Mouse (Mus musculus): ENCODE measurements around the gene Slc4a2.
A peak's percentile ranks its signal among the peaks of the same experiment; 100 is the strongest.

The Slc4a2 gene

DNA sequence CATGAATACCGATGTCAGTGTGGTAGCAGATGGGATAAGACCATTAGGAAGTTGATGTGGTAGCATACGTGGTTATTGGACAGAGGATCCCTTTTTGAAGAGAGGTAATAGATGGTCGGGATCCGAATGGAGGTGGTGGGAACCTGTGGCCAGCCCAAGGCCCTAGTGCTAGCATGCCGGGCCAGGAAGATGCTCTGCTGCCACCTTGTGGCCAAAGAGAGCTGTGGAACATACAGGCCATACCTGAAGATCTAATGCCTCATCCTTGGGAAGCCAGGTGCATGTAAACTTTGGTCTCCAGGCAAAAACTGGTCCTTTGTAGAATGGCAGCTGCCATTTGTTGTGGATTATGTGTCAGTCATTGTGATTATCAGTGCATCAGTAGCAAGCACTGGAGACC lies 47.0 kb downstream of the Slc4a2 start:
- peak; percentile 83 to 92 for DNase-seq

DNA sequence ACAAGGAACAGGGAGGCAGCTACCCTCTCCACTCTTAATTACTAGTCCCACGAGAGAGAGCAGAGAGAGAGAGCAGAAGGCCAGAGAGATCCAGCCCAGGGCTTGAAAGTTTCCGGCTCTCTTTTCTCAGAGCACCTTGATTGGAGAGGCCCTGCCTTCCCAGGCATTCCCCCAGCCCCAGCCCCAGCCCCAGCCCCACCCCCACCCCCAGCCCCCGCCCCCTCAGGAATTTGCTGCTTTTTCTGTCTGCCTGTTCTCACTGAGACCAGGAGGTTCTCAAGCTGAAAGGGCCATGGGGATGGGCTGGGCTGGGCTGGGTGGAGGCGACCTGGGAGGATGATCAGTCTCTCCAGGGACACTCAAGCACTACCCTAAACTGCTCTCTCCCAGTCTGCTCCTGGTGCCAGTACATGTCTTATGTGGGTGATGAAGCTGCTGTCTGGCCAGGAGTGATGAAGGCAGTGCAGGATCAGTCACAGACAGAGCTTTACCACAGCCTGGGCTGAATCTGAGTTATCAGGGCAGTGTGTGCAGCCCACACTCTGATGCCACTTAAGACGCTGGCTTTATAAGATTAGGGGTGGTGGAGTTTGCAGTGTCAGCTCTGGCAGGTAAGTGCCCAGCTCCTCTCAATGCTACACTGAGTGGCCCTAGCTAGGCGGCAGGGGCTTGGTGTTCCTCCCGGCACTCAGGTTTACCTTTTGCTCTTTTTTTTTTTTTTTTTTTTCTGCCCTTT lies 49.4 kb downstream of the Slc4a2 start:
- peak in 1 of 2 experiments; percentile 22 for DNase-seq

DNA sequence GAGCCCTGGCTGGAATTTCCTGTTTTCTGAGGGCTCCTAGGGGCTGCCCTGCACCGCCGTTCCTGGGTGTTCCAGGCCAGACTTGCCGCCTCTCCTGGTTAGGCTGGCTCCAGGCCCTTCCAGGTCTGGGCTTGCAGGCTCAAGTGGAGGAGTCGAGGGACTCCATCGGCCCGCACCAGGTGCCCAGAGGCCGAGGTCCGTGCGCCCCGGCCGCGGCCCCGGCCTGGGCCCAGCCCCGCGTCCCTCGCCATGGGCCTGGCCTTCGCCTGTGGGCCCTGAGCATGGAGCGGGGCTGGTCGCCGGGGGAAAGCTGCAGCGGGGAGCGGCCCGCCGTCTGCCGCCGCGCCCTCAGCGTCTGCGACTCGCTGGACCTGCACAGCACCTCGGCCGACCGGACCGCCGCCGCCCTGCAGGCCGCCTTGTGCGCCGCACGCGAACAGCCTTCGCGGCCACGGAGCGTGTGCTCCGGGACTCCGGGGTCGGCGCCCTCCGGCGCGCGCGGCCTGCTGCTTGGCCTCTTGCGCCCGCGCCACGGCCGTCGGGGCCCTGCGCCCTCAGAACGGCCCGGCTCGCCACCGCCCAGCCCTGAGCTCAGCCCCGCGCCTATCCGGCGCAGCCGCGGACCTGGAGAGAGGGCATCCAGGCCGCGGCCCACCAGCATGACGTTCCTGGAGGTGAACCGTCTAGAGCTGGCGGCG lies 50.5 kb downstream of the Slc4a2 start:
- peak in 1 of 2 experiments; percentile 59 for DNase-seq

DNA sequence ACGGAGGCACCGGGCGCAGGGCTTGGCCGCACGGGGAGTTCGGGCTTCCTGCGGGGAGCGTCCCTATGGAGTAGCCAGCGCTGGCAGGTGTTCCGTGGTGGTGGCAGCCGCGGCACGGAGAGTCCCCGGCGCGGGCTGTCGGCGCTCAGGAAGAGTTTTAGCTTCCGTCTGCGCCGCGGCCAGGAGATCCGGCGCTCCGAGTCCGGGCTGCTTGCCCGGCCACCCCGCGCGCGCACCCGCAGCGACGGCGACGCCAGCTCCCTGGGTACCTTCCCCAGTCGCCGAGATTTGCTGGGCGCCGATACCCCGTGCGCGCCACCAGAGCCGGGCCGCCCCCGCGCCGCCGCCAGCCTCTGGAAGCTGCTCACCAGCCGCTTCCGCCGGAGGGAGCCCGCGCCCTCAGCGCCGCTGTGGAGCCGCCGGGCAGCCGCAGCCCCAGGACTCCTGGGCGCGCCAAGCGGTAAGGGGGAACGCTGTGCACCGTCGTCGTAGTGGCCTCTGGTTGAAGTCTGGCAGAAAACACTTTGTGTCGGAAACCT lies 51.2 kb downstream of the Slc4a2 start:
- DNase-seq: peak in 1 of 2 experiments; percentile 74

DNA sequence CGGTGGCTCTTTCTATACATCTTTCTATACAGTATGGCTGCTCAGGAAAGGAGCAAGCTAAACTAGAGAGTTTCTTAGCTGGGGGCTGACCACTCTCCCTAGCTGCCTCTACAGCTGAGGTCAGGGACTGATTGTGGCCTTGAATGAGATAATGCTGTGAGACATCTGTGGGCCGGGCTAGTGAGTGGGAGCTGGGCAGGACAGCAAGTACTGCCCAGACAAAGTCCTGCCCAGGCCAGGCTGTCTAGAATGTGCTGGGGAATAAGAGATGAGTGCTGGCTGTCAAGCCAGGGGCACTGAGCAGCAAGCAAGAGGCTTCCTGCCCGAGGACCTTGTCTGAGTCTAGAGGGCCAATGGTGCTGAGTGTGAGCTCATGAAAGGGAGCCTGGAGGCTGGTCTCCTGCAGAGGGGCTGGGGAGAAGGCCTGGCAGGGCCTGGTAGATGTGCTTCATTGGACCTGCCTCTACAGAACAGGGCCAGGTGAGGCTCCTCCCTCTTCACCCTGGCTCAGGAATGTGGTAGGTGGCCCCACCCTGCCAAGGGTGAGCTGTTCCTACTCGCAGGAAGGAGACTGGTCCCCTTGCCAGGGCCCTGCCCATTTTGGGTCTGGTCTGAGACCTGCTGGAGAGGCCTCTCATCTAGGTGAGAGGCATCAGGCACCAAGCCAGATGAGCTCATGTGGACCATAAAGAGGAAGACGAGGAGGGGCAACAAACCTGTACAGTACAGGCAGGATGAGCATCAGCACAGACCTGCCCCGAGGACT lies 52.0 kb downstream of the Slc4a2 start:
- DNase-seq: peak; percentile 65 to 67

DNA sequence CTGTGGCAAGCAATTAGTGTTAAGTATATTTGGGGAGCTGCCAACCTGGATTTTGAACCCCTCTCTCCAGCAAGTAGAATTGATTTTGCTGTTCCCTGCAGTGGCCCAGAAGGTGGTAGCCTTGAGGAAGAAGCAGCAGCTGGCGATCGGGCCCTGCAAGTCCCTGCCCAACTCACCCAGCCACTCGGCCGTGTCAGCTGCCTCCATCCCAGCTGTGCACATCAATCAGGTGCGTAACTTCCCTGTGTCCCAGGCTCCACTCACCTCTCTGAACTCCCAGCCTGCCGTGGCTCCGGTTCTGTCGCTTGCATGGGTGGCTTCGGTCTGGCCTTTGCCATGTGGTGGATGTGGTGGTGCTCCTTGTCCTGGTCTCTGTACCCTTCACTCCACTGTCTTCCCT lies 54.3 kb downstream of the Slc4a2 start:
- DNase-seq: no peak

DNA sequence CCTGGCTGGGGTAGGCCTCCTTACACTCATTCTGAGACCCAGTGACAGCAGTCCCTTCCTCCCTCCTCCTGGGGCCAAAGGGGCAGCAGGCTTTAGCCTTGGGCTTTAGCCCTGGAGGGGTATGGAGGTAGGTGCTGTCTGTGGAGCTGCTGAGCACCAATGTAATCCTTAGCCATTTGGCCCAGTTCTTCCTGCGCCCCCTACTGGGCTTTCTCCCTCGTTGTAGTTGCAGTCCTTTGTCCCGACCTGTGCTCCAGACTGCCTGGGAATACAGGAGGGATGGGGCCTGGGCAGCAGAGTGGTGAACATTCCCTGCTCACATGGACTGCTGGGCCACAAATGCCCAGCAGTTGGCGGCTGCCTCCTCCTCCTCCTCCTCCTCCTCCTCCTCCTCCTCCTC lies 58.0 kb downstream of the Slc4a2 start:
- DNase-seq: peak; percentile 87 to 92

DNA sequence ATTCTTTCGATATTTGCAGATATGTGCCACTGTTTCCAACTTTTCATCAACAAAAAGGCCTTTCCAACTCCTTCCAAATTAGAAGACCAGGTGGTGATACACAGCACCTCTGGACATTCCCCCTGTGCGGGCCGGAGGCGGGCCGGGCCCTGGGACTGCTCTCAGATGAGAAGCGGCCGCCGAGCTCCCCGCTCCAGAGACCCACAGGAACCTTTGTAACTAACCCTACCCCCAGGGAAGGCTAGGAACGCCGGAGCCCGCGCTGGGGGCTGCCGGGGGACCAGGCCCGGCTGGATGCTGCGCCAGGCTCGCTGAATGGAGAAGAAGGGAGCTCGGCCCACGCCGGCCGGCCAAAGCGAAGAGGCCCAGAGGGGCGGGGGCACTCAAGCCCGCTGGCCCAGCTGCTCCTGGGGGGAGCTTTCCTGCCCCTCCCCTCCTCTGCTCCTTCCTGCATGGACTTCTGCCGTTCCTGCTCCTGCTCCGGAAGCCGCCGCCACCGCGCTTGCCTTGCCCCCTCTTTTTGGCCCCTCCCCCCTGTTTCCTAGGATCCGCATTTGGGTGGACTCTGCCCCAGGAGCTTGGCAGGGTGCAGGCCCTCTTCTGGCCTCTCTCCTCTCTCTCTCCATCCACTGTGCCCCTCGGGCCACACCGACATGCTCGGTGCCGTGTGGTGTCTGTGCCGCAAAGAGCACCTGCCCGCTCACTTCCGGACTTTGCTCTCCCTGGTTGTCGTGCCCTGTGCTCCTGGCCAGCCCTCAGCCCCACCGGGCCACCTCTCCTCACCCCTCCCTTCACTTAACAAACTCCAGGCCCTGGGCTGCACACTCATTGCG lies 58.8 kb downstream of the Slc4a2 start:
- peak; percentile 86 to 87 for DNase-seq

DNA sequence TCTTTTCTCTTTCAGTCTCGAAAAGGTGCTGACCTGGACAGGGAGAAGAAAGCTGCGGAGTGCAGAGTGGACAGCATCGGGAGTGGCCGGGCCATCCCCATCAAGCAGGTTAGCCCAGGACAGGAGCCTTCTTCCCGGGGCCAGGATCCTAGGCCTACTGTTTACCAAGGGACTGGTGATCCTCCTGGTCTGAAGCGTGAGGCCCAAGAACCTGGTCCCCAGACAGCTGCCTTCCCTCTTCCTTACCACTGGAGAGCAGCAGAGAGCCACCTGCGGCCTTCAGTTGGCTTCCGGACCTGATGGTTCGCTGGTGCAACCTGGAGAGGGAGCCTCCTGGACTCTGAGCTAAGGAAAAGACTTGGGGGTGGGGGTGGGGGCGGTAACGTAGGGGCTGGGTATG lies 59.7 kb downstream of the Slc4a2 start:
- DNase-seq: peak; percentile 80 to 87

DNA sequence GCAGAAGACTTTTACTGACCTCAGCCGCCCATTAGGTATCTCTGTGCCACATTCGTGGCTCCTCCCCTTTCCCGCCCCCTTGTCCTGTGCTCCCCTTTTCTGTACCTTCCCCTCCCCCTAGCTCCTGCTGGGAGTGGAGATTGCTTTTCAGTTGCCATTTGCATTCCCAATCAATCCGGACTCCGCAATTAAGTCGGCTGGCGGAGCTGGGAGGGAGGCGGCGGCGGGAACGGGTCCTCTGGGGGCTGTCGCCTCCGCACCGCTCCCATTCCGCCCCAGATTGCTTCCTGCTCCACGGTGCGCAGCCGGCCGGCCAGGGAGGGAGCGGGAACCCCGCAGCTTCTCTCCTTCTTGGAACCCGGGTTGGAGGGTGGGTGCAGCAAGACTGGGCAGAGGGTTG lies 61.3 kb downstream of the Slc4a2 start:
- peak; percentile 48 to 57 for DNase-seq

DNA sequence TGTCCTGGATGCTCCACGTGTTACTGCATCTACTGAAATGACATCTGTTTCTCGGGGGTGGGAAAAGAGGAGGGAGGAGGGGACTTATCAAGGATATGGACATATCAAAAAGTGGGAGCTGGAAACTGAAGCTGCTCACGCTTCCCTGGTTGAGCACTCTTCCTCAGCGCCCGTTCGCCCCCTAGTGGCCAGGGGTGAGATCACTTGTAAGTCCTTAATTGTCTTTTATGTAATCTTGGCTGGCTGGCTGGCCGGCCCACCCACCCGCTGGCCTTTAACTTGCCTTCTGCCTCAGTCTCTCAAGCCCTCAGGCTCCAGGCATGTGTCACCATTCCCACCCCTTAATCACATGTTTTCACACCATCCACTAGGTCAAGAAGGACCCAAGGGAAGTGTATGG lies 62.5 kb downstream of the Slc4a2 start:
- peak; percentile 90 to 95 for DNase-seq

DNA sequence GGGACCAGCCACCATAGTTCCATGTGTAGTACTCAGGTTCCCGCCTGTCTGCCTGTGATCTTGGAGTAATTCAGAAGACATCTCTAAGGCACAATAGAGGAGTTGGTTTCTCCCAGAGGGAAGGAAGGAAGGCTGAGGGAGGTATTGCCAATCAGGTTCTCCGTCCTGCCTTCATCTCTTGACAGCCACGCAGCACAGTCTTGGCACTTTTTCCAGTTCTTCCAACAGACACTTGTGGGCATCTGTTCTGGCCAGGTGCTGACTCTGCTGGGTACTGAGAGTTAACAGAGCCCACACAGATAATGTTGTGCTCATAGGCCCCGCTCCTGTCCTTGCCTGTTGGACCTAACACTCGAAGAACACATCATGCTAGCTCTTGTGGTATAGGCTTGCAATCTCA lies 63.1 kb downstream of the Slc4a2 start:
- no peak for DNase-seq

DNA sequence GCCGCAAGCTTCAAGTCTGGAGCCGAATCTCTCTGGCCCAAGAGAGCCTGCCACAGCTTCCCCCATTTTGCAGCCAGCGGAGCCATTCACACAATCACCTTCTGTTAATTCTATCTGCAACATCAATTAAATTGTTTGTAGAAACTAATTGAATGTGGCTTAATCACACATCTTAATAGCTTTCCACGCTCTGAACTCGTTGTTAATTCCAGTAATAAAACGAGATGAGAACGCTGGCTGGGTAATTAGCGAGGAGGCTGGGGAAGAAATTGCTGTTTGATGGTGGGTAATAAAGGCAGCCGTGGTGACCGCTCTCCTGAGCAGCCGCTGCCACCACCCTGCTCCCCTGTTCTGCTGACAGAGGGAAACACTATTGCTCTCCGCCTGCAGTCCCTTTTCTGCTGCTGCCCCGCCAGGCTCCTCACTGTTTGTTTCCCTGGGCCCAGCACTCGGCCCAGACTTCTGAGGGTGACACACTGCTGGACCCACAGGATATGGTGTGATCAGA lies 66.8 kb downstream of the Slc4a2 start:
- no peak for DNase-seq
